Mouse (Mus musculus): Measurements from ENCODE around the gene Agpat1. TPM values are rescaled to one million over a fixed set of nuclear protein-coding genes. Genes with fewer than 3 reads are reported as not detected.

The Agpat1 gene
- polyA plus RNA-seq (2015; fragmentation: Illumina TruSeq; extraction: RNeasy Lipid Tissue Mini Kit (QIAGEN cat#74804); ENCODE audit: low read depth, low replicate concordance), result 124 TPM

DNA sequence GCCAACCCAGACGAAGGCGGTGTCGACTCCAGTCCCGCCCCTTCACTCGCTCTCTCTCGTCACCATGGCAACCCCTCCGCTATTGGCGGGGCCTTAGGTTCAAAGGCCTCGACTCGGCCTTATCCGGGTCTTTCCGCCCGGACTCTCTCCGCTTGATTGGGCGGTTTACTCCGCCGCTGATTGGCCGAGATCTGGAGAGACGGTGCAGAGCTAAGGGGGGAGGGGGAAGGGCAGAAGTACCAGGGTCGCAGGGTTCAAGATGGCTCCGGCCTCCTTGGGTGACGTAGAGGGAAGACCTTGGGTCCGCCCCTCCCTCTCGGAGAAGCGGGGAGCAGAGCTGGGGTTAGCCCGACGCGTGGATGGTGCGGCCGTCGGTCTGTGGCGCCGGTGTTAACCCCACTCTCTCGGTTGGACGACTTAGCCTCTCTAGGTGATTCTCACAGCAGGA lies at the start of gene Agpat1:
Agpat1 (plus strand) TSS at position 202 of the 448 bp plus-strand sequence.

GRCm38 (mm10) chr17:34564003-34564421 lies 40.0 kb upstream of the Agpat1 start, which contains the start of gene Notch4:
Gene Notch4, plus strand, starts transcription at chr17:34564268.

GRCm38 (mm10) chr17:34589681-34590101 lies 14.4 kb upstream of the Agpat1 start, which contains the start of gene Gpsm3:
Gene Gpsm3, plus strand, starts transcription at chr17:34589806.

DNA sequence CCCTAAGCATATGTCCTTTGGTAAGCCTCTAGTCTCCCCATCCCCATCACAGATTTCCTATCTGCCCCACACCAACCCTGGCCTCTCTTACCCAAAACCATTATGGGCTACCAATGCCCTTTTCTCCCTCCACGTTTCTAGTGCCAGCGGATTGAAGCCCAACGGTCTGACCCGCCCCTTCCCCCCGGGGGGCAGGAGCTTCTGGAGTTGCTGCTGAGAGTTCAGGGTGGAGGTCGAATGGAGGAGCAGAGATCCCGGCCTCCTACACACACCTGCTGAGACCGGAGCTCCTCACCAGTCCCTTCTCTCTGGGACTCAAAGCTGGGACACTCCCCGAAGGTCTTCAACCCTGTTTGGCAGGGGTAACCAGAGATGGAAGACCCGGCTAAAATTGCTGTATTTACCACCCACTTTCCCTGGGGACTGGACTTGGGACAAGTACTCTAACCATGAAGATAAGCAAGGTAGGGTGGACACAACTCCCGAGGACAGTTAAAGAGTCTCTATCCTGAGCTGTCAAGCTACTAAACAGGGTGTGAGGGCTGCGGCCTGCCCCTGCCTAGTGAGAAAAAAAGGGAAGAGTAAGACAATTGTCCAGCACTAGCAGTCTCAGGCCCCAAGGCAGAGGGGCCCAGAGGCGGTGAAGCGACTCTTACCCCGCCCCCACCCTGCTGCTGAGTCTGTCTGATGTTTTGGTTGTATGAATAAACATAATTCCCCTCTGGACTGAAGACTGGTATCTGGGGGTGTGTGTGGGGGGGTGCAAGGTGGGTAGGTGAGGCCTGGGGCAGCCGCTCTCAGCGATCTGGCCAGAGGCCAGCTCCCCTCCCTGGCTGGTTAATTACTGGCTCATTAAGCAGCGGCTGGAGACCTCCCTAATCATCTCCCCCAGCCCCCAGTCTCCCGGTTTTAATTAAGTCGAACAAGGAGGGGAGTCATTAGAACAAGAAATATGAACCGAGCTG lies 12.8 kb upstream of the Agpat1 start, which contains the start of gene Pbx2:
Pbx2 (plus strand) TSS at position 238 of the 965 bp plus-strand sequence.

GRCm38 (mm10) chr17:34597566-34598095 lies 6.4 kb upstream of the Agpat1 start, which contains the start of gene Ager:
Gene Ager, plus strand, starts transcription at chr17:34597862.

DNA sequence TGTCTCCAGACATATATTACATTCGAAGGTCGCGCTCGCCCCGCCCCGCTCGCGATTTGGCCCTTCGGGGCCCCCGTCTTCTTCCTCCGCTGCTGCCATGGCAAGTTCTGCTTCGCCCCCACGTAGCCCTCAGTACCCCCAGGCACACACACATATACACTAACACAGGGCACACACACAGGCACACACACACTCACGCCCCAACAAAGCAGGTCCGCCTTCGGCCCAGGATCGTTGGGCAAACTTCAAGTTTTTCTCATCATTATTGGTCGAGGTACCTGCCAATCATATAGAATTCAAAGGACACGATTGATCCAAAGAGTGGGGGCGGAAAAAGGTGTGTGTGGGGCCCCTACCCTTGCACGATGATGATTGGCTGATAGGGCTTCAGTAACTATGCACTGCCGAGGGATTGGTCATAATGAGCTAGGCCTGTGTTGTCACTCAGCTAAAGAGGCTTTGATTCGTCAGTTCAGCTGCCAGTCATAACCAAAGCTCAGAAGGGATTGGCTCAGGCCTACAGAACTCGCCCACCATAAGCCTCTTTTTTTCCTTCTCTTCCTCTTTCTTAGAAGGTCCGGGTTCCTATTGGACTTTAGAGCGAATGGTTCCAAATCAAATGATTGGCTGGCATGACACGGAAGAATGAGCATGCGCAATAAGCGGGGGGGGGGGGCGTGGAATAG lies 544 bp upstream of the Agpat1 start, which contains the start of gene Rnf5:
Rnf5 (minus strand) TSS at position 316 of the 686 bp plus-strand sequence.

GRCm38 (mm10) chr17:34615871-34616270 lies 11.8 kb downstream of the Agpat1 start, which contains the start of gene Egfl8:
Gene Egfl8, minus strand, starts transcription at chr17:34615971.

DNA sequence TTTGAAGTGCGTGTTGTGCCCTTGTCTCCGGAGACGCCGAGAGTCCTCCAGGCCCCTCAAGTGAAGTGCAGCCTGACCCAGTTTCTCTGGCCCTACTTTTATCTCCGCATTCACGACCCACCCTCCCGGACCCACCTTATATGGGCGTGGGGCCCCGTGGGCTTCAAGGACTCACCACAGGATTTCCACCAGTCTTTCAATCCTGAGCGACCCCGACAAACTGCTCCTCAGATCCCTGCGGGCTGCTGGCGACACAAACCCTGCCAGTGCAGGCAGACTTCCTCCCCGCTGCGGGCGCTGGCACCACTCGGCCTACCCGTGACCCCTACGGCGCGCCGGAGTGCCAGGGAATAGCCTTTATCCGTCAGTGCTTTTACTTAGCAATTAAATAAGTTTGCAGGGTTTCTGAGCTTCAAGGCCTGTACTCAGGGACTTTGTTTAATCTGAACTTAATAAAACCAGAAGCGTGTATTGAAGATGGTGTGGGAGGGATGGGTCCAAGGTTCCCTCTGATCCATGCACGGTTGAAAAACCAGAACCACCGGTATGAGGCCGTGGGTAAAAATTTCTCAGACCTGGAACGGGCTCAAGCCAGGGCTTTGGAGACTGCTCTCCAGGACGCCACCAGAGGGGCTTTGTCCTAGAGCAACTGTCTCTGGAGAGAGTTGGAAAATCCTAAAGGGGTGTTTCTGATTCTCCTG lies 24.0 kb downstream of the Agpat1 start, which contains the start of gene Ppt2:
Ppt2 (minus strand) TSS at position 568 of the 701 bp plus-strand sequence.

DNA sequence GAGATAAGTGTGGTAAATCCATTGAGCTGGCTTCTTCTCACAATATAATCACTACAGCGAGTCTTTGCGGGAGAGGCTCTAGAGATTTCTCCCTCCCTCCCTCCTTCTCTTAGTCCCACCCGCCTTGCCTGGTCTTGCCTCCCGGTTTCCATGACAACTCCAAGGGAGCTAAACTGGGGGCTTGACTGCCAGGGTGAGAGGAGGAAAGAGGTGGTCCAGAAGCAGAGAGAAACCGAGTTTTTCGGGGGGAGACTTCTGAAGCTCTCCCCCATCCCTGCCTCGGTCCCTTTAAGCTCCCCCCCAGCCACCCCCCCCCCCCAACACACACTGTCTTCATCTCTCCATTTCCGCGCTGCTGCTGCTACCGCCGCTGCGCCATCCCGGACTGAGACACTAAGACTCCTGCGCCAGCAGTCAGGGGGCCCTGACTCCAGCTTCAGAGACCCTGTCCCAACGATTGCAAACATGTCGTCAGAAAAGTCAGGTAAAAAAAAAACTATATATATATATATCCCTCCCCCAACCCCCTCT lies 25.2 kb downstream of the Agpat1 start, which contains the start of gene Prrt1:
Prrt1 (plus strand) TSS at position 313 of the 531 bp plus-strand sequence.

GRCm38 (mm10) chr17:34644608-34645007 lies 40.5 kb downstream of the Agpat1 start, which contains the start of gene Fkbpl:
Gene Fkbpl, plus strand, starts transcription at chr17:34644764.

DNA sequence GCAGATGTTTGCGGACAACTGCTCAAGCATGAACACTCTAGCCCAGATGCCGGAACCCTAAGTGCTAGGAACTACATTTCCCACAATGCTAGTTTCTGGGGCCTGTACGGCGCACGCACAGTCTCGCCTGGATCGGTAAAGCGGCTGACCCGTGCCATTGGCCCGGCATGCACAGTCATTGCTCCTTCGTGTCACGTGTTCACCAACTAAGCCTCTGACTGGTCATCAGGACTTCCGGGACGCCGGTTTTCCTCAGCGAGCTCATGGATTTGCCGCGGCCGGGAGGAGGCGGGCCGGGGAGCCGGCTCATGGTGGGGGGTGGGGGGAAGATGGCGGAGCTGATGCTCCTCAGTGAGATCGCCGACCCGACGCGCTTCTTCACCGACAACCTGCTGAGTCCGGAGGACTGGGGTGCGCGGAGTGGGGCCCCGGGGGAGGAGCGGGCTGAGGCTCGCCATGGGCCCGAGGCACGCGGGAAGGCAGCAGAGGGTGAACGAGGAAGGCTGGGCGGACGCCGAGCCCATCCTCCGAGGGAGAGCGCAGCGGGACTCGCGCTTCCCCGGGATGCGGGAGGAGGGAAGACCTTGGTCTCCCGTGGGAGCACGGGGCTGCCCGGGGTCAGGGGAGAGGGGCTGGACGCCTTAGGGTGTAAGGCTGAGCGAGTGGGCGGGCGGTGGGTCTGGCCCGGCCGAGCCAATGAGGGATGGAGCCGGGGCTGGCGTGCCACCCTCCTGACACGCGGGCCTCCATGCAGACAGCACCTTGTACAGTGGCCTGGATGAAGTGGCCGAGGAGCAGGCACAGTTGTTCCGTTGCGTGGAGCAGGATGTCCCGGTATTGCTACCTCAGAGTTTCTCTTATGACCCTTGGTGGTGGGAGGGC lies 43.1 kb downstream of the Agpat1 start, which contains the start of gene Atf6b:
Atf6b (plus strand) TSS at position 241 of the 882 bp plus-strand sequence.

Other genes starting within 250 kb of the Agpat1 start
- not detected for gene Btnl2, start 249.4 kb upstream of the Agpat1 start, polyA plus RNA-seq (2015; fragmentation: Illumina TruSeq; extraction: RNeasy Lipid Tissue Mini Kit (QIAGEN cat#74804); ENCODE audit: low read depth, low replicate concordance)
- gene Btnl1, start 227.1 kb upstream of the Agpat1 start, polyA plus RNA-seq (2015; fragmentation: Illumina TruSeq; extraction: RNeasy Lipid Tissue Mini Kit (QIAGEN cat#74804); ENCODE audit: low read depth, low replicate concordance), result not detected
- 4.6 TPM for gene BC051142, start 205.4 kb upstream of the Agpat1 start, polyA plus RNA-seq (2015; fragmentation: Illumina TruSeq; extraction: RNeasy Lipid Tissue Mini Kit (QIAGEN cat#74804); ENCODE audit: low read depth, low replicate concordance)
- not detected for gene Btnl4, start 126.9 kb upstream of the Agpat1 start, polyA plus RNA-seq (2015; fragmentation: Illumina TruSeq; extraction: RNeasy Lipid Tissue Mini Kit (QIAGEN cat#74804); ENCODE audit: low read depth, low replicate concordance)
- not detected for gene Btnl6, start 86.9 kb upstream of the Agpat1 start, polyA plus RNA-seq (2015; fragmentation: Illumina TruSeq; extraction: RNeasy Lipid Tissue Mini Kit (QIAGEN cat#74804); ENCODE audit: low read depth, low replicate concordance)
- 2.6 TPM for gene Notch4, start 40.0 kb upstream of the Agpat1 start, polyA plus RNA-seq (2015; fragmentation: Illumina TruSeq; extraction: RNeasy Lipid Tissue Mini Kit (QIAGEN cat#74804); ENCODE audit: low read depth, low replicate concordance)
- 3.5 TPM for gene Gpsm3, start 14.5 kb upstream of the Agpat1 start, polyA plus RNA-seq (2015; fragmentation: Illumina TruSeq; extraction: RNeasy Lipid Tissue Mini Kit (QIAGEN cat#74804); ENCODE audit: low read depth, low replicate concordance)
- 44.5 TPM for gene Pbx2, start 13.0 kb upstream of the Agpat1 start, polyA plus RNA-seq (2015; fragmentation: Illumina TruSeq; extraction: RNeasy Lipid Tissue Mini Kit (QIAGEN cat#74804); ENCODE audit: low read depth, low replicate concordance)
- 0.58 TPM for gene Ager, start 6.4 kb upstream of the Agpat1 start, polyA plus RNA-seq (2015; fragmentation: Illumina TruSeq; extraction: RNeasy Lipid Tissue Mini Kit (QIAGEN cat#74804); ENCODE audit: low read depth, low replicate concordance)
- gene Rnf5, start 572 bp upstream of the Agpat1 start, polyA plus RNA-seq (2015; fragmentation: Illumina TruSeq; extraction: RNeasy Lipid Tissue Mini Kit (QIAGEN cat#74804); ENCODE audit: low read depth, low replicate concordance), result 111 TPM
- gene Egfl8, start 11.7 kb downstream of the Agpat1 start, polyA plus RNA-seq (2015; fragmentation: Illumina TruSeq; extraction: RNeasy Lipid Tissue Mini Kit (QIAGEN cat#74804); ENCODE audit: low read depth, low replicate concordance), result 3.2 TPM
- 37.7 TPM for gene Ppt2, start 24.2 kb downstream of the Agpat1 start, polyA plus RNA-seq (2015; fragmentation: Illumina TruSeq; extraction: RNeasy Lipid Tissue Mini Kit (QIAGEN cat#74804); ENCODE audit: low read depth, low replicate concordance)
- gene Prrt1, start 25.3 kb downstream of the Agpat1 start, polyA plus RNA-seq (2015; fragmentation: Illumina TruSeq; extraction: RNeasy Lipid Tissue Mini Kit (QIAGEN cat#74804); ENCODE audit: low read depth, low replicate concordance), result 123 TPM
- 12.5 TPM for gene Fkbpl, start 40.5 kb downstream of the Agpat1 start, polyA plus RNA-seq (2015; fragmentation: Illumina TruSeq; extraction: RNeasy Lipid Tissue Mini Kit (QIAGEN cat#74804); ENCODE audit: low read depth, low replicate concordance)
- gene Atf6b, start 42.9 kb downstream of the Agpat1 start, polyA plus RNA-seq (2015; fragmentation: Illumina TruSeq; extraction: RNeasy Lipid Tissue Mini Kit (QIAGEN cat#74804); ENCODE audit: low read depth, low replicate concordance), result 54.8 TPM
- 0.86 TPM for gene Tnxb, start 66.3 kb downstream of the Agpat1 start, polyA plus RNA-seq (2015; fragmentation: Illumina TruSeq; extraction: RNeasy Lipid Tissue Mini Kit (QIAGEN cat#74804); ENCODE audit: low read depth, low replicate concordance)
- gene C4b, start 139.6 kb downstream of the Agpat1 start, polyA plus RNA-seq (2015; fragmentation: Illumina TruSeq; extraction: RNeasy Lipid Tissue Mini Kit (QIAGEN cat#74804); ENCODE audit: low read depth, low replicate concordance), result 10.9 TPM
- not detected for gene Cyp21a1, start 200.3 kb downstream of the Agpat1 start, polyA plus RNA-seq (2015; fragmentation: Illumina TruSeq; extraction: RNeasy Lipid Tissue Mini Kit (QIAGEN cat#74804); ENCODE audit: low read depth, low replicate concordance)
- gene Stk19, start 232.7 kb downstream of the Agpat1 start, polyA plus RNA-seq (2015; fragmentation: Illumina TruSeq; extraction: RNeasy Lipid Tissue Mini Kit (QIAGEN cat#74804); ENCODE audit: low read depth, low replicate concordance), result 67.9 TPM
- 37.4 TPM for gene Dxo, start 232.8 kb downstream of the Agpat1 start, polyA plus RNA-seq (2015; fragmentation: Illumina TruSeq; extraction: RNeasy Lipid Tissue Mini Kit (QIAGEN cat#74804); ENCODE audit: low read depth, low replicate concordance)
- 47.0 TPM for gene Skiv2l, start 245.9 kb downstream of the Agpat1 start, polyA plus RNA-seq (2015; fragmentation: Illumina TruSeq; extraction: RNeasy Lipid Tissue Mini Kit (QIAGEN cat#74804); ENCODE audit: low read depth, low replicate concordance)
- 35.3 TPM for gene Nelfe, start 246.1 kb downstream of the Agpat1 start, polyA plus RNA-seq (2015; fragmentation: Illumina TruSeq; extraction: RNeasy Lipid Tissue Mini Kit (QIAGEN cat#74804); ENCODE audit: low read depth, low replicate concordance)